Mouse (Mus musculus) embryonic fibroblast, embryonic 13.5 days (primary cell): ENCODE data around the gene Acox1.

Experiments used
- CTCF ChIP-seq: IDR thresholded peaks from 2 replicates; pipeline ENCODE4 v1.5.1; 2011; ENCODE audit warnings: mild to moderate bottlenecking, control low read depth, low read length, moderate library complexity, borderline replicate concordance; ENCODE audit not compliant: insufficient read depth
- POLR2A ChIP-seq: IDR thresholded peaks from 2 replicates; pipeline ENCODE4 v1.6.1; 2011; ENCODE audit warnings: low read depth, mild to moderate bottlenecking, control low read depth, low read length, moderate library complexity

DNA sequence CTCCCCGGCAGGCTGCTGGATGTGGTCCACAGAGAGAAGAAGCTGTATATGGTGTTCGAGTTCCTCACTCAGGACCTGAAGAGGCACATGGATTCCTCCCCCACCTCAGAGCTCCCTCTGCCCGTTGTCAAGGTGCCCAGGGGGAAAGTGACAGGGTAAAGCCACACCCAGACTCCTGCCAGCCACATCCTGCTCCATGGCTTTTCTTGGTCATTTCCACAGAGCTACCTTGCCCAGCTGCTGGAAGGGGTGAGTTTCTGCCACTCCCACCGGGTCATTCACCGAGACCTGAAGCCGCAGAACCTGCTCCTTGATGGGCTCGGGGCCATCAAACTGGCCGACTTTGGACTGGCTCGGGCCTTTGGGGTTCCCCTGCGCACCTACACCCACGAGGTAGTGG is 17.7 kb upstream of the Acox1 start:
- TF ChIP-seq CTCF, result no peak
- no peak for TF ChIP-seq POLR2A
